Mouse (Mus musculus): Measurements from ENCODE around the gene Arap1.
A peak's percentile ranks its signal among the peaks of the same experiment; 100 is the strongest.

Gene Arap1

DNA sequence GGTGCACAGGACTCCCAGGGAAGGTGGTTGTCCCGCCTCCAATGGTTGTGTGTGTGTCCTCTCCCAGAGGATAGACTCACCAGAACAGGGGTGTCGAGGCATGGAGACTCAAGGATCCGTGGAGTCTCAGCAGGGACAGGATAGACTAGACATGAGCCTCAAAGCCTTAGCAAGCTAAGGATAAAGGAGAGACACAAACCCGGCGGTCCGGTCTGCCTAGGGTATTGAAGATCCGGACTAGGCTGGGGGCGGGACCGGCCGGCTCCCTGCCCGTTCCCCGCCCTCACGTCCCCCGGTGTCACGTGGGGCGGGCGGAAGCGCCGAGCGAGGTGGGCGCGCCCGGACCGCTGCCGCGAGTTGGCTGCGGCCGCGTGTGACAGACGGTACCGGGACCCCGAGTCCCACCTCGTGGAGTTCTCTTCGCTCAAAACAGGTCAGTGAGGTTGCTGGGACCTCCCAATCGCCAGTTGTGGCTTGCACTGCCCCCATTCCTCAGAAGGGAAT is at the start of gene Arap1:
Gene Arap1 (plus strand): TSS at position 301 of the 504 bp plus-strand sequence.
- DNase-seq (ENCODE audit: low spot score) = peak; percentile 56

DNA sequence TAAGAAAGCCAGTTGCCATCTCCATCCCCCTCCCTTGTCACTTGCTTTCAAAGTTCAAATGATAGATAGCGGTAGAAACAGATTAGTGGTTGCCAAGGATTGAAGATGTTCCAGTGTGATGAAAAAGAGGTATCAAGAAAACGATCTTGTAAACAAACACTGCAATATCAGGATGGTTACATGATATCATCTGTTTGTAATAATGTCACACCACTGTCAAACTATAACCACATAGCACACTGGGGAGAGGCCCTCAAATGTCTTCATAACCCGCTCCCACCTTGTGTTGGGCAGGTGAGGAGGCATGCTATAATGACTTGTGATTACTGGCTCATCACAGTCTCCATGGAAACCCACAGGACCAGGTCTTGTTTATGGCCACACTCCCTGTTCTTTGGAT is 49.5 kb upstream of the Arap1 start:
- DNase-seq (ENCODE audit: low spot score) = no peak

DNA sequence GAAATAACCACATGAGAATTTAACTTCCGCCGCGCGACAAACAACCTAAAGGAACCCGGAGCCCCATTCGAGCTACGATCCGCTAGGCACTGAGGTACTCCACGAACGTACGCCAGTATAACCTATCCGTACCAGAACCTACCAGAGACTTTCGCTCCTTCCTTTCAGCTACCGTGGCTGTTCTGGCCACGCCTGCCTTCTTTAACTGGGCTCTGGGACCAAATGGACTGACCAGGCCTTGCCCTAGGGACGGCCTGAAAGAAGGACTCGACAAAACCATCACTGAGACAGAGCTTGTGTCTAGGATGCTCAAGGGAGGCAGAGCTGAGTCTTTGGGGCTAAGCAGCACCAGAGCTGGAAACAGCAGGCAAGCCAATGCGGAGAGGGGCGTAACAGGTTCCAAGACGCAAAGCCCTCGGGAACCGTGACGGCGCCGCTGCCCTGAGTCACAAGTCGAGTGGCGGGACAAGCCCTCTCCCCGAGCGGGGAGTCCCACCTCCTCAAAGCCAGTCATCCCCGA is 46.4 kb upstream of the Arap1 start:
- peak; percentile 37 for DNase-seq (ENCODE audit: low spot score)

DNA sequence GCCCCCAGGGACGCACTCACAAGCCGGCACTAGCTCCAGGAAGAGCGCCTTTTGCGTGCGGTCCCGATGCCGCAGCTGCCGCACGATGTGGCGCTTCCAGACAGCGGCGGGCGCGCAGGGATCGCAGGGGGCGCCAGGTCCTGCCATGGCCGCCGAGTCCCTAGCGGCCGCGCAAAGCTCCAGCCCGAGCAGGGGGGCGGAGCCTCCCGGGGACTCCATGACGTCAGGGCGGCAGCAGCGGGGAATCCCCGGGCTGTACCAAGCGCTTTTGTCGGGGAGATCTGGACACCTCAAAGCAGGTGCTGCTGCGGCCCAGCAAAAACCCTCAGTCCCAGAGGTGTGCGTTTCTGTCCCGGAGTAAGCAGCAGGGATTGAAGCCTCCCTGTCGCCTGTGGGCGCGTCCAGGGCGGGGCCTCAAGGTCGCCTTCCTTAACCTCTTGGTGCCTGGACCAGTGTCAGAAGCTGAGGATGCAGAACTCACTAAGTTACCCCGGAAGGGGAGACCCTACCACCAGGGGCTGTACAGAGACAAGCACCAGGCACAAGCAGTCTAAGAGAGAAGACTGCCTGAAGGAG is 45.9 kb upstream of the Arap1 start, which contains the start of gene Atg16l2:
Gene Atg16l2 (minus strand): TSS at position 371 of the 576 bp plus-strand sequence.
- DNase-seq (ENCODE audit: low spot score) = peak; percentile 87

DNA sequence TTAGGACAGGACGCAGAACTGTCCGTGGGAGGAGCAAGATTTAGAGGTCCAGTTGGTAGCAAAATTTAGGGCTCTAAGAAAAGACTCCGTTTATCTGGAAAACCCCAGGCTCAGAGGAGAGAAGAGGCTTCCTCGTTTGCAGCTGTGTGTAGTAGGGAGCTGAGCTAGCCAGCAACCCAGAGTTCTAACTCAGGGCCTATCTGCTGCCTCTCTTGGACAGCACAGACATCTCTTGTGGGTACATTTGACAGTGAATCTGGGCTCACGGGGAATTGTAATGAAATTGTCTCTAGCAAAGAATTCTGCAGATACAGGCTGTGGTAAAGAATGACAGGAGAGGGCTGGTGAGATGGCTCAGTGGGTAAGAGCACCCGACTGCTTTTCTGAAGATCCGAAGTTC is 45.2 kb upstream of the Arap1 start:
- DNase-seq (ENCODE audit: low spot score) = no peak

DNA sequence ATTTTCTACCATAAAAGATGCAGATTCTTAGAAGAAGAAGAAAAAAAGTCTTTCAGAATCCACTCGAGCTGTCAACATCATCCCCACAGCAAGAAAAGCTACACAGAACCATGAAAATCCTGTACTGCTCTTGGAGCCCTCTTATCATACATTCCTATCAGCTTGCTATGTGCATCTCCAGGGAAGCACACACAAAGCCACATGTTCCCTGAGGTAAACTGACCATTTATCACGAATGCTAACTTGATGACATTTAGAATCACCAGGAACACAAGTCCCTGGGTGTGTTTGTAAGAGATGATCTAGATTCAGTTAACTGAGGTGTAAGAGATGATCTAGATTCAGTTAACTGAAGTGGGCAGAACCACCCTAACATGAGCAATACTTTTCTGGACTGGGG is 41.0 kb upstream of the Arap1 start:
- no peak for DNase-seq (ENCODE audit: low spot score)

DNA sequence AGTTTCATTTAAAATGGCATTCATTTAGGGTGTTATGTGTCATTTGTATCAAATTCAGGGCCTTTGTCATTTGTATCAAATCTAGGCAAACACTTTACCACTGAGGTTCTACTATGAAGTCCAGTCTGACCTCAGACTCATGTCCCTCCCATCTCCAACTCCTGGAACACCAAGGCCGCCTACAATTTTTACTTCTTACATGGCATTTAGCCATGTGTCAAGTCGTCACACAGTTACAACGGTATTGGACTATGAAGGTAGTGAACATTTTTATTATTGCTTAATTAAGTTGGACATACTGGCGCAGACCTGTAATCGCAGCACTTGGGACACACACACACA is 37.9 kb upstream of the Arap1 start:
- DNase-seq (ENCODE audit: low spot score) = no peak

DNA sequence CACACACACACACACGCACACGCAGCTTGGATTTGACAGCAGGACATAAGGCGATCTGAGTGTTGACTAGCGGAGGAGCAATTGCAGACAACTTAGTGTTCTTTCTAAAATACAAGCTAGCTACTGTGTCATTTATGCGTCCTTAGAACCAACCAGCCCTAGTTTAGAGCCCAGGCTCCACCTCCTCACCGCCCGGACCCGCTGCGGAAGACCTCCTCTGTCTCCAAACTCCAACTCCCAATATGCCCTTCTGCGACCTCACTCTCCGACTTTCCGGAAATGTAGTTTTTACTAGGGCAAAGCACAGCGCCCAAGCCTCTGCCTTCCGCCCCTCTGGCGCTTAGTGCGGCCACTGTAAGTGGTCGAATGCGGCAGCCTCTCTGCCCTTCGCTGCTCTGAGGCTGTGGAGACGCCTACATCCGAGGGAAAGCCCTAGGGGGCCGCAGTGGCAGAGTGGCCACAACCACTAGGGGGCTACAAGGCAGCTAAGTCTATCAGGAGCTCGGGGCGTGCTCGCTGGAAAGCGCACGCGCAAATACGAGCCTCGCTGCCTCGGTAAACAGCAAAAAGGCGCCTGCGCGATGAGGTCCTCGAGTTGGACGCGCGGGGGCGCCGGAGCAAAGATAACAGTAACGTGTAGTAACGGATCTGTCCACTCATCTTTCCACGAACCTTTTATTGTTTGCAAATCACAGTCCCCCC is 37.4 kb upstream of the Arap1 start:
- DNase-seq (ENCODE audit: low spot score) = peak; percentile 97

DNA sequence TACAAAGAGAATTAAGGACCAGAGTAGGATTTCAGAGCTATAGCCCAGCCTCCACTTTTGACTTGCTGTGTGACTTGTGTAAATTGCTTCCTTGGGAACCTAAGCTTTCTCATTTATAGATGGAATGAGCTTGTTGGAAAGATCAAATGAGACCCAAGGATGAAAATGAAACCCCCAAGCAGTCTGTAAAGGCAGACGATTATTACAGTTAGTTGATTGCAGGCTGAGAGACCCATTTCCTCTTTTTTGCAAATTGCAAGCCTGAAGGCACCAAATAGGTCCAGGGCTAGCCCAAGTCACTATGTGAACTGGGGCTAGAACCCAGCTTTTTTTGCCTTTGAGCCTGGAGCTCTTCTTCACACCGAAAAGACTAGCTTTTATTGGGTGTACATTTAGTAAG is 36.8 kb upstream of the Arap1 start:
- no peak for DNase-seq (ENCODE audit: low spot score)

DNA sequence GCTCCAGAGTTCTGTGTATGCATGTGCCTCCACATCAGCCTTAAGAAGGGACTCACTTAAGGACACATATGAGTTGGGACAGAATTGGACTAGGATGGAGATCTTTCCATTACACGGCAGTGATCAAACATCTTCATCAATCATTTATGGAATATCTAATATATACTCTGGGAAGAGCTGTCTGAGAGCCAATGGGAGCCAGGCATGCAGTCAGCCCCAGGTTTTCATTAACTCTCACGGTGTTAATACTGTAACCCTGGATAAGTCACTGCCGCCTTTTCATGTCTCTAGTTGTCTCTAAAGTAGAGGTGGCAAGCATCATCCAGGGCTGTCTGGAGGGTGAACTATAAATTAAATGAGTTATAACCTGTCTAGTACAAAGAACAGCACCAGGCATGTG is 34.8 kb upstream of the Arap1 start:
- DNase-seq (ENCODE audit: low spot score) = no peak

DNA sequence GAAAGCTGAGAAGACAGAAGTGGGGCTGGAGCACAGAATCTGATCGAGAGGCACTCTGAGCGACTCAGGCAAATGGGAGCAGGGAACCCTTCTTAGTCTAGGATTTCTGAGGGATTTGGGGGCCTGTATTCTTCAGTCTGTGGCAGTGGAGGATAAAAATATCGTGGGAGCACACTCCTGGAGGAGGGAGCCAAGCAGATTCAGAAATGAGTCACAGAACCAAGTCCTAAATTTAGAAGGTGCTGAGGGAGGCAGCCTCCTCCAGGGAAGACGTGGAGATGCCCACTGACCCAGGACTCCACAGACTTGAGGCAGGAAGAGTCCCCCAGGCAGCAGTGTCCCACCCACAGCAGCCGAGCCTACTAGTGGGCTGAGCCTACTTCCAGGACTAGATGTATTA is 33.5 kb upstream of the Arap1 start:
- no peak for DNase-seq (ENCODE audit: low spot score)

DNA sequence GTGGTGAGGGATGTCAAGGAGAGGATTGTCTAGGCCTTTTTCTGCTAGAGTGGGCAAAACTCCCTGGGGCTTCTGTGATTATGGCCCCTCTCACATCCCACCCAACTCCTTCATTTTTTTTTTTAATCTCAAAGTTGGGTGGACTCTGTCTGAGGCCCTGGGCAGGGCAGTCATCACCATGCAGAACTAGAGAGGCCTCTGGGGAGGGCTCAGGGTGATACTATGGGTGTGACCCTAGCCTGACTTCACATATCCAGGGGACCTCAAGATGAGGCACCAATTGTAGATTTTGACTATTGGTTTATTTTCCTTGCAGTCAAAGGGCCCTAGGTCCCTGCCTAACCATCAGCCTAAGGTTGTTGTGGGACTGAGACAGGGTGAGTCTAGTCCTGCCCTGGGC is 32.2 kb upstream of the Arap1 start:
- DNase-seq (ENCODE audit: low spot score) = peak; percentile 48

DNA sequence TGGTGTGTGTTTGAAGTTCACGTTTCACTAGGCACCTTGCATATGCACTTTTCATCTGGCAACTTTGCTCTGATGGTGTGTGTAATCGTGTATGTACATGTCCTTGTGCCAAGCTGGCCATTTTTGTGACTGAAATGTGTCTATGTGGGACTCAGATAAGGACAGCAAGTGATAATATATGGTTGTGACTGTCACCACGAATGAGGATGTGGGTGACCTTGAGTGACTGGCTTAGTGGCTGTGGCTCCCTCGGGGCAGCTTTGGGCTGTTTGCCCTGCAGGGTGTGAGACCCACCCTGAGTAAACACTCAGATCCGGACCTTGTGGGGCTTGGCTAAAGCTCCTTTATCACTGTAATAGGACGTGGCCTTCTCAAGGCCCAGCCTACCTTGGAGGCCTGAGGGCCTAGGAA is 31.3 kb upstream of the Arap1 start:
- peak; percentile 66 for DNase-seq (ENCODE audit: low spot score)

DNA sequence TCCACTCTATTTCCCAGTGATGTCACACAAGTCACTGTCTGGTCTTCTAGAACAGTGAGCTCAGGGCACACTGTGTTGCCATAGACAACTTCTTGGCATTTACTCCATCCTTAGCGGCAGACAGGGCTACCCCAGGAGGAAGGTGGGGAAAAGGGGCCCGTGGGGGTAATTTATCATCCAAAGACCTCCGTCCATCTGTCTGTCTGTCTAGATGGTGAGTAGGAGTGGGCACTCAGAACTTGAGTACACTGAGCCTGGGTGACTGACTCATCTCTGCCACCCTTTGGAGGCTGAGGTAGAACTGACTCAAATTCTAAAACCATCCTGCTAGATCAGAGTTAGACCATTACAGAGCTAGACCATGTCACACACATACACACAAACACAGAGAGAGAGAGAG is 30.9 kb upstream of the Arap1 start, which contains the start of gene Stard10:
Gene Stard10 (plus strand): TSS at position 73 of the 400 bp plus-strand sequence.
- no peak for DNase-seq (ENCODE audit: low spot score)

DNA sequence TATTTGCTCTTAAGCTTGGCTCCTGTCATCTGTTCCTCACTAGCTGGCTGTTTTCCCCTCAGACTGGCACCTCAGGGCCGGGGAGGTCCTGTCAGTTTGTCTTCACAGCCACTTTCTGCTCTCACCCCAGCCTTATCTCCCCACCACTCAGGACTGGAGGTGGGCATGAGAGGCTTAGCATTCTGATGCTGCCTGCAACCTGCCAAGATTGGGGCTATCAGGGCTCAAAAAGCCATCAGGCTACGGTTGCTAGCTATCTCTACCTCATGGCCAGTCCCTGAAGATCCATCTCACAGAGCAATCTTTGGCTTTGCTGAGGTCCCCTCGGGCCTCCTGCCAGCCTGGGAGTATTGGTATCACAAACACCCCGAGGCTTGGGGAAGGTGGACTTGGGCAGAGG is 29.0 kb upstream of the Arap1 start:
- peak; percentile 28 for DNase-seq (ENCODE audit: low spot score)

DNA sequence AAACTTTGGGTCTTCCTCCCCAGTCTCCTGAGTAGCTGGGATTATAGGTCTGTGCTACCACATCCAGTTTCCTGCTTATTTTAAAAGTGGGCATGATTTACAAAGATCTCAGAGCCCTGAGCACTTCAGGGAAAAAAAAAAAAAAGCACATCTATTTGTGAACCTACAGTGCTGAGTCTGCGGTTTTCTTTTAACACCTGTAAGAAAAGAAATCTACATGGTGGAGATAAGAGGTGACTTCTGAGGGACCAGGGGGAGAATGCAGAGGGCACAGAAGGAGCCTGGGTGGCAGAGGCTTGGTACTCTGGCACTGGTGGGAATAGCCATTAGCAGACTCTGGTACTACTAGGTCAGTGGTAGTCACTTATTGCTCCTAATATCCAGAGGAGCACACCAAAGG is 28.1 kb upstream of the Arap1 start:
- DNase-seq (ENCODE audit: low spot score) = no peak

DNA sequence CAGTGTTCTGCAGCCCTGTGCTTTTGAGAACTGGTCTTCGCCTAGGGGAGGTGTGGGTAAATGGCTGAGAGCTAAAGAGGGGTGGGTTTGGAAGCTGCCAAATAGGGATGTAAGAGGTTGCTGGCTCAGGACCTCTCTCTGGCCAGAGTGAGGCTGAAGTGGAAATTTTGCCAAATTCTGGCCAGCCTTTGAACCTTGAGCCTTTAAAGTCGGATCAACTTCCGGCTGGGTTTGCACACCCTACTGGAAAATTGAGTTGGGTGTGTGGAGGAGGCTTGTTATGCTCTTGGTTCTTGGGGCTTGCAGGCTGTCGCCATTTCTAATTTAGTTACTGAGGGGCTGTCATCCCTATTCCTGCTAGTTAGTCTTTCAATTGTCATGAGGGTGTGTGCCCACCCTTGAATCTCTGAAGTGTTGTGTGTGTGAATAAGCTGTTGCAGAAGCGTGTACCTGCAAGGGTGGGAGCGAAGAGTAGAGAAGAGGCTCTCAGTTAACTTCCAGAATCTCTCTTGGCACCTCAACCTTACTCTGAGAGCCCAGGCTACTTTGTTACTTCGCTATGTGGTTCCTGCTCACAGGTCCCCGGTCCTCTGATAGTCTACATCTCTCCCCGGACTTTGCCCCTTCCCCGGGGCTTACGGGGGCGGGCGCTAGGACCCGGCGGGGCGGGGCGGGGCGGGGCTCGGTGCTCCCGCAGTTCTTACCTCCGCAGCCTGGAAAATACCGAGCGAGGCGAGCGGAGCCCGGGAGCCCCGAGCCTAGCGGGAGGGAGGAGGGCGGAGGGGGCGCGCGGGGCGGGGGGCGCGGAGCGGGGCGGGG is 27.3 kb upstream of the Arap1 start:
- no peak for DNase-seq (ENCODE audit: low spot score)

DNA sequence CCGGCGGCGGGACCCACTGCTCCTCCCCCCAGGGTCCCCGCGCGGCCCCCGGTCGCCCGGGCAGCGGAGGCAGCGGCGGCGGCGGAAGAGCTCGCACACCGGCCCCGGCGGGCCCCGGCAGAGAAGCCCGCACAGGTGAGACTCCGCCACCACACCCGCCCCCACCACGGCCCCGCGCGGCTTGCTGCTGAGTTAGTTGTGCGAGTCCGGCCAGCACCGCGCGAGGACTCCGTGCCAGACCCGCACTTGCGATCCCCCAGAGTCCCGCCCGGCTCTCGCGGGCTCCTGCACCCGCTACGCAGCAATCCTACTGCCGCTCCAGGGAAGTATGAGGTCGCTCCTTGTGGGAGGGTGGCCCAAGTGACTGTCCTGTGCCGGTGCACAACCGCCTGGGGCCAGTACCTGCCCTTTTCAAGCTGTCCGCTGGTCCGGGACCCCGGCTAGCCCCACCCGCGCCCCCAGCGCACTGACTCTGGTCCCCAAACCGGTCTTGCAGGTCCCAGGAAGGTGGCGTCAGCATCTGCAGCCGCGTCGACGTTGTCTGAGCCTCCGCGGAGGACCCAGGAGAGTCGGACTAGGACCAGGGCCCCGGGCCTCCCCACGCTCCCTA is 26.5 kb upstream of the Arap1 start:
- no peak for DNase-seq (ENCODE audit: low spot score)

DNA sequence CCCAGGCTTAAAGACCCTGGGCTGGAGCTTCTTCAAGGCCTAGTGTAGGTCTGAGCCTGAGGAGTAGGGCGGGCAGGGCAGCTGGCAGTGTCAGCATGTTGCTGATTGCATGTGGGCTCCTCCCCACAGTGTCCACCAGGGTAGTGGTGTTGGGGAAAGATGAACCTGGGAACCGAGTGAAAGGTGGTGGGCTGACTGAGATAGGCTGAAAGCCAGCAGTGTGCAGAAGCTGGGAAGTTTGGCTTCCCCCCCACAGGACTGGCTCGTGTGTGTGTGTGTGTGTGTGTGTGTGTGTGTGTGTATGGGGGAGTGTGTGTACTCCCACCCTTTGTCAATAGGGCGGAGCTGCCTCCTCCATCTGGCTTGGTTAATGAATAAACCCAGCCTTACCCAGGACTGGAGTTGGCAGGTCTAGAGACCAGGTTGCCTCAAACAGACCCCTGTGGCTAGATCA is 24.7 kb upstream of the Arap1 start:
- DNase-seq (ENCODE audit: low spot score) = no peak

DNA sequence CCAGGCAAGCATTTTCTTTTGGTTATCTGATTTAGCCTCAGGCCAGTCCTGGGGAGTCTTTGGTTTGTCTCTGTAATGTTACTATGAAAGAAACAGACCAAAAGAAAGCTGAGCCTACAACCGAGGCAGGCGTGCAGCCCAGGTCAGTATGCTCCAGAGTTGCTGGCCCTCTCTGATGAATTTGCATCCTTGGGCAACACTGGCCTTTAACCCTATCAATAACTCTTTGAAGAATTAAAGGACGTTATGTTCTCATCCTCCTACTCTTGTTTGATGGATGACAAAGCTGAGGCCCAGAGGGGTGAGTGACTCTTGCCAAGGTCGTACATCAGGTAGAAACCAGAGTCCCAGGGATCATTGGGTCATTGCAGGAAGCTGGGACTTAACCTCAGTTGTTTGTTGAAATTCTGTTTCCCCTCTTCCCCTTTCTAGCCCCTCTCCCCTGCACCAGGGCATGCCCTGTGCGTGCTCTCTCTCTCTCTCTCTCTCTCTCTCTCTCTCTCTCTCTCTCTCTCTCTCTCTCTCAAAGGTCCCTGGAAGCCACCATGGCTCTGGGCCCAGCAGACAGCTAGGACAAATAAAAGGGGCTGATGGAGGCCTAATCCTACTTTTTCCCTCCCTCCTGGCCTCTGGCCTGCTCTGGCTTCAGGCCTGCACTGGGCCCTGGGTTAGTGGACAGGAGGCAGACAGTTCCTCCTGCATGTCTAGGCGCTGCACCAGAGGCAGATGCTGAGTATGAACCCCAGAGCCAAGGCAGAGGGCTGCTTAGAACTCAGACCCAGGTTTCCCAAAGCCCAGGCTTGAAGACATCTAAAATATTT is 23.5 kb upstream of the Arap1 start:
- DNase-seq (ENCODE audit: low spot score) = no peak

DNA sequence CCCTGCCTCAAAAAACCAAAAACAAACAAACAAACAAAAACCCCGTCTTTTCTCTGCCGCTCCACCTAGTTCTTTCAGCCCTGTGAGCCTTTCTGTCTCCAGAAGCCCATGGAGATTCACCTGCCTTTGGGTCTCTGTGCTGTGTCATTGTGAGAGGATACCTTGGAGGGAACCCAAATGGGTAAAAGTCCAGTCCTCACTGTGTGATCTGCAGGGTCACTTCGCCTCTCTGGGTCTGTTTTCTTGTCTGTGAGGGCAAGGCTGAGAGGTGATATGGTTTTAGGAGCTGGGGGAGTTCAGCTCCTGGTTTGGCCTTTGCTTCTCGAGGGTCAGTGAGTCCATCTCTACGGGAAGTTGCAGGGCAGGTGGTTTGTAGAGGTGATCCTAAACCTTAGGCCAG is 21.9 kb upstream of the Arap1 start:
- DNase-seq (ENCODE audit: low spot score) = no peak

Data from c-Kit-positive CD71-positive TER-119-positive erythroid progenitor cells, embryonic 14.5 days (primary cell).